Mouse (Mus musculus) right cerebral cortex, postnatal 36 days (tissue): ENCODE data around the gene Mb21d2.

Experiments
- DNase-seq, 2 experiments: peaks; one replicate each; pipeline ENCODE4 v3.0.0; 2022; ENCODE audit warnings: low spot score in 2 of 2, mixed read lengths in 1 of 2

Mb21d2 gene

DNA sequence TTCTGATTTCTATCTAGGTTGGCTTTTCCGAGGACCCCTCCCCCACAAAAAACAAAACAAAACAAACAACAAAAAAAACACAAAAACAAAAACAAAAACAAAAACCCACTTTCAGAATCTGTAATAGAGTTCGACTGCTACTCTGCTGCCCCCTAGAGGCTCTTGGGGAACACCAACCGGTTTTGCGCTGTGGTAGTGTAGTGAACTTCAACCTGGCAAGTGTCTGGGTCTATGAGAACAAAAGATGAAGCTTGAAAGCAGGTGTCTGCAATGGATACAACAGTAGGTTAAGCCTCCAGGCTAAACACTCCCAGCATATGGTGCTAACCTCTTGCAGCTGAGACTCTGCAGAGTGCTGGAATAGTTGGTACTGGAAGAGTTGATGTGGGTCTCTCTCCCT is 136.4 kb downstream of the Mb21d2 start:
- DNase-seq, result no peak
